Mouse (Mus musculus): ENCODE measurements at regions not wholly inside any gene's neighbourhood (a gene's known extent, or its start where the extent isn't known, plus 50 kb on each side); places are given as distances from the start of the nearest gene placed in this dataset.

DNA sequence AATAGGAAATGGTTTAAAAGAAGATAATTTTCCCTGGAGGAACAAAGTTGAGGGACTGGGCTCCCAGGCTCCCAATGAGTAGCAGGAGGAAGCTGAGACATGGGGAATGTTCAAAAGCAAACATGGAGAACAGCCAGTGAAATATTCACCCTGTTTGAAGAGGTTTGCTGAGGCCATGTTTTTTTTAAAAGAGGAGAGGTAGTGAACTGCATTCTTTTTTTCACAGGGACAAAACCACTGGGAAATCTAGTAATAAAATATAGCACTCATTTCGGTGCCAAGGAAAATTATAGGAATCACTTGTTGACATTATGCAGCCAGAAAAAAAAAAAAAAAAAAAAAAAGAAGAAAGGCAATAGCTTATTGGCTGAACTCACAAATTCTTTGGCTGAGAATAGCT lies 246.3 kb upstream of the Cdh11 start:
- no peak for TF ChIP-seq CTCF (IDR thresholded peaks at IDR 0.05; ENCODE audit: borderline replicate concordance, insufficient read depth, low read length)
- TF ChIP-seq POLR2A (IDR thresholded peaks at IDR 0.05; ENCODE audit: low read depth, low read length), result no peak
